Mouse (Mus musculus) naive thymus-derived CD4-positive, alpha-beta T cell, adult 2 months (primary cell): ENCODE measurements around the gene Phlpp2.
A peak's percentile ranks its signal among the peaks of the same experiment; 100 is the strongest.

Source experiments
- DNase-seq: peaks from one replicate; pipeline ENCODE4 v3.0.0-alpha.2; 2011; ENCODE audit warnings: low read depth

Gene Phlpp2

DNA sequence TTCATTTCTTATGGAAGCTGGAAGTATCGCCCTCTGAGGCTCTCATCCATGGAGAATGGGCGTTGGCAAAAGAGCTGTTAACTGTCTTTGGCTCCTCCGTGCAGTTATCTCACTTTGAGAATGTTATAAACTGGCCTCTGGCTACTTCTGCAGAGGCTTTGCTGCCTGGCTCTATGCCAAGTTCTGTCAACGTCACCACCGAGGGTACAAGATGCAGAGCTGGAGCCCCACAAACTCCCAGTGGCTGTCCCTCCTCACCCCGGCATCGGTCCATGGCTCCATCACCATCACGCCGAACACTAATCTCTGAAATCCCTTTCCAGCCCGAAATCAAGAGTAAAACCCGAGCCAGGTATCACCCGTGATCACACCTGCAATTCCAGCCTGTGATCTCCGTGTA is 95.1 kb downstream of the Phlpp2 start:
- no peak for DNase-seq

DNA sequence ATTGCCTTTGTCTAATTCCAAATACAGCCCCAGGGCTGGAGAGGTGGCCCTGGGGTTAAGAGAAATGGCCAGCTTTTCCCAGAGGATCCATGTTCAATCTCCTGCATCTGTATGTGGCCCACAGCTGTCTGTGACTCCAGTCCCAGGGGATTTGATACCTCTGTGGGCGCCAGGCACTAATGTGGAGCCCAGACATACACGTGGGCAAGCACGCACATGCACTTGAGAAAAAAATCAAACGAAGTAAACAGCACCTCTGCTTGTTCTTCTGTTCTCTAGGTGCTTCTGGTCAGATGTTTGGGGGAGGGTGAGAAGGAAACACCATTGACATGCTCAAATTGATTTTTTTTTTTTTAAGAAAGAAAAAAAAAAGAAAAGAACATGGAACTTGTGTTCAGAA is 95.8 kb downstream of the Phlpp2 start:
- no peak for DNase-seq

- DNase-seq, result no peak
Observed at GRCm38 (mm10) chr8:109968837-109969236, 100.5 kb downstream of the Phlpp2 start.

DNA sequence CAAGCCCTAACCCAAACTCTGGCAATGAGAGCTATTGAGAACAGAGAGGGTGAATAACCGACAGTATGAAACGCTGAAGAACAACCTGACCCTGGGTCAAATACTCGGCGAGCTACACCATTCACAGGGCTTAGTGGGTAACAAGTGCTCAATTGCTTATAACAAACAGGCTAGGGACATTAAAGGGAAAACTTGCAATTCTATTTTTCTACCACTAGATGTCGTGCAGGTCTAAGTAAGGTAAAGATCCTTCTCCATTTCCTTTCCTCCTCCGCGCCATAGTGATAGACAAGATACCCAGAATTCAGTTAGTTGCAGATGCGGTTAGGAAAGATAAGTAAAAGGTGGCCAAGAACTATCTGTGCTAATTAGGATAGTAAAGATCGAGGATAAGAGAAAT is 102.0 kb downstream of the Phlpp2 start:
- DNase-seq, result peak; percentile 42

- DNase-seq, result no peak
Observed at GRCm38 (mm10) chr8:109972901-109973300, 104.6 kb downstream of the Phlpp2 start.

DNA sequence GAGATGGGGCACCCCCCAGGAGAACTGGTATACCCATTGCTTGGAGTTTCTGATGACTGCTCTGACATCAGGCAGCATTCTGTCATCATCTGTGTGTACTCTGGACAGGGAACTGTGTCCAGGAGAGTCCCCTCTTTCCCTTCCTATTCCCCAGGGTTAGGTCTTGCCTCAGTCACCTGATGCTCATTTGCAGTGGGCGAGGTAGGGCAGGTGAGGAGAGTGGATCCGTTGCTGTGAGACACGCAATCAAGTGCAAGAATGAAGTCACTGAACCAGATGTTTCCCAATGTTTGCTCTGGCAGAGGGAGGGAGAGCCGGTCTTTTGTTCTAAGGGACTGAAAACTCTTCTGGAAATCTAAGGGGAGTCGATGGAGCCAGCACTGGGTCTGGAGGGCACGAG is 111.0 kb downstream of the Phlpp2 start:
- no peak for DNase-seq

- DNase-seq, result no peak
Observed at GRCm38 (mm10) chr8:109982386-109983105, 114.2 kb downstream of the Phlpp2 start.

DNA sequence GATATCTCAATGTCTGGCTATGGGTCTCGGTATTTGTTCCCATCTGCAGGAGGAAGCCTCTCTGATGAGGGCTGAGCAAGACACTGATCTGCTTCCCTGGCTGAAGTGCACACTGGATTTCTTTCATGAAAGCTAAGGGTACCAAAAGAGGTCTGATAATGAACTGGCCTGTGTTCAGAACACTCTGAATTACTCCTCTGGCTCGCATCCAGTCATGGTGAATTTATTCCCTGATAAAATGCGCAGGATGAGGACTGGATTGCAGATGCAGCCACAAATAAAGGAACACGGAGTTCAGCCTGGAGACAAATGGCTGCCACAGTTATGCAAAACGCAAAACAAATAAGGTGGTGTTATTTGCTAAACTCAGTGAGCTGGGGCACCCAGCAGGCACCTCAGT is 115.6 kb downstream of the Phlpp2 start:
- no peak for DNase-seq

- DNase-seq, result no peak
Observed at GRCm38 (mm10) chr8:109986384-109986783, 118.0 kb downstream of the Phlpp2 start.

DNA sequence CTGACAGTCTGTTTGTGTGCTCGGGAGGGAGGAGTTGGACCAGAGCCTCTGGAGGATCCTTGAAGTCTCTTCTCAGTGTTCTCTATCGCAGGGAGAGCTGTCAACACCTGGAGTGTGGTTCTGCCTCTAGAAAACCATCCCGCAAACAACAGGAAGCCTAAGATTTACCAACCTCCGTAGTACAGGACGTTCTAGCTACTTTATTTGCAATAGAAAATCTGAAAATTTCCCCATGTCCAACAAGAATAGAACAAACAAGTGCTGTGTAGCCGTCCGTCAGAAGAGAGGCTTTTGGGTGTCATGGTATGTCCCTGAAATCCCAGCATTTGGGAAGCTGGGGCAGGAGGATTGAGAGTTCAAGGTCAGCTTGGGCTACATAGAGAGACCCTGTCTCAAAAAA is 119.4 kb downstream of the Phlpp2 start:
- DNase-seq, result no peak

DNA sequence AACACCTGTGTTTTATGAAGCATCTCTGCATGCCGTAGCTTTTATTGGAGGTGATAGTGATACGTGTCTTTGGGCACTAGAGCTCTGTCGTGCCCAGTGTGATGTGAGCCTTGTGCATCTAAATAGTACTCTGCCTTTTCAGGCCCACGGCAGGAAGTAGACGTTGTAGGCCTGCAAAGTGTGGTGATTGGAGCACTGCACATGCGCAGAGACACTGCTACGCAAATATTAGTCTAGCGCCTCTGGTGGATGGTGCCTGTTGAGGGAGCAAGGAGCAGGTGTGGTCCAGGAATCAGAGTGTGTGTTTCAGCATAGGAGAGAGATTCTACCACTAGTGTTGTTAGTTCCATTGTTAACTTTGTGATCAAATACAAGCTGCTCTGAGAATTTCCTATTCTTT is 120.8 kb downstream of the Phlpp2 start:
- no peak for DNase-seq

- no peak for DNase-seq
Observed at GRCm38 (mm10) chr8:109990224-109990623, 121.9 kb downstream of the Phlpp2 start, which contains the start of gene Tat. Gene Tat (plus strand): TSS chr8:109990437.

GRCm38 (mm10) chr8:109992166-109992565 is 123.8 kb downstream of the Phlpp2 start:
- DNase-seq, result no peak

GRCm38 (mm10) chr8:109992951-109993350 is 124.6 kb downstream of the Phlpp2 start:
- DNase-seq, result no peak
